Mouse (Mus musculus) cortical plate, adult 2 months (tissue): ENCODE results near the gene Exoc3l.

Source experiments
- CTCF ChIP-seq: fragments of 200-500 bp; IDR thresholded peaks from 2 replicates; pipeline ENCODE4 v1.5.1; 2011; ENCODE audit warnings: mild to moderate bottlenecking, control low read depth, low read length; ENCODE audit not compliant: insufficient read depth; ENCODE audit errors: extremely low read depth
- POLR2A ChIP-seq: fragments of 200-500 bp; IDR thresholded peaks from 2 replicates; pipeline ENCODE4 v1.6.1; 2011; ENCODE audit warnings: mild to moderate bottlenecking, low read length, control low read depth; ENCODE audit not compliant: insufficient read depth; ENCODE audit errors: extremely low read depth

GRCm38 (mm10) chr8:105269461-105269947 is 26.4 kb downstream of the Exoc3l start, which contains the start of gene Hsf4:
- TF ChIP-seq POLR2A (0 out of 2 replicates have a peak, but pooled peaks have one; percentile 33), CTCF (no peak)
